Mouse (Mus musculus) heart, embryonic 11.5 days (tissue): ENCODE results near the gene Ssxa1. TPM values are rescaled to one million over a fixed set of nuclear protein-coding genes. Genes with fewer than 3 reads are reported as not detected.
"Not testable (repeated sequence)": the region's sequence is repeated elsewhere in the genome, so short reads cannot be mapped to it uniquely, and the experiment has no call there.

Experiments
- ATAC-seq: fragments of 200-750 bp; cut with Nextera tagmentation; replicated peaks from 2 replicates; pipeline ENCODE4 v1.8.0; 2017; ENCODE audit warnings: moderate library complexity; ENCODE audit not compliant: insufficient number of reproducible peaks, low FRiP score, low TSS enrichment
- H3K27ac ChIP-seq: fragments of 300-500 bp; sonication (generic); 2 replicates; pipeline ENCODE4 v1.5.1; 2014; ENCODE audit warnings: mild to moderate bottlenecking, low read depth, low read length
- H3K27me3 ChIP-seq: fragments of 300-500 bp; sonication (generic); 2 replicates; pipeline ENCODE4 v1.6.1; 2014; ENCODE audit warnings: mild to moderate bottlenecking, low read length, mixed read lengths; ENCODE audit not compliant: control insufficient read depth, insufficient read depth
- H3K36me3 ChIP-seq: fragments of 300-500 bp; sonication (generic); 2 replicates; pipeline ENCODE4 v1.6.1; 2014; ENCODE audit warnings: mild to moderate bottlenecking, low read length, moderate library complexity, mixed read lengths; ENCODE audit not compliant: control insufficient read depth, insufficient read depth
- H3K4me1 ChIP-seq: fragments of 300-500 bp; sonication (generic); 2 replicates; pipeline ENCODE4 v1.6.1; 2014; ENCODE audit warnings: low read length; ENCODE audit not compliant: control insufficient read depth, insufficient read depth
- H3K4me2 ChIP-seq: fragments of 300-500 bp; sonication (generic); 2 replicates; pipeline ENCODE4 v1.6.1; 2014; ENCODE audit warnings: mild to moderate bottlenecking, moderate library complexity
- H3K4me3 ChIP-seq: fragments of 300-500 bp; sonication (generic); 2 replicates; pipeline ENCODE4 v1.5.1; 2014; ENCODE audit warnings: low read depth, low read length
- H3K9ac ChIP-seq: fragments of 300-500 bp; sonication (generic); 2 replicates; pipeline ENCODE4 v1.6.1; 2014; ENCODE audit warnings: mild to moderate bottlenecking, low read depth, low read length, moderate library complexity
- H3K9me3 ChIP-seq: fragments of 300-500 bp; sonication (generic); replicated peaks from 2 replicates; pipeline ENCODE4 v1.6.1; 2016; ENCODE audit warnings: low read length; ENCODE audit not compliant: control insufficient read depth
- WGBS: fragments of 180-500 bp; shearing (Covaris S2); extraction: QIAGEN DNeasy Blood & Tissue Kit; methylation state at CpG from one replicate; pipeline ENCODE4 v1.1.7; 2014; ENCODE audit not compliant: insufficient replicate concordance; 5-methylcytosine and 5-hydroxymethylcytosine counted together
- polyA plus RNA-seq: library from polyadenylated mRNA; unstranded; fragments of >200 nt; fragmentation: Nextera tagmentation; extraction: Ambion mirVana; gene quantifications from 2 replicates; pipeline ENCODE4 v1.2.1, GENCODE M21; 2014

Gene Ssxa1
- not detected in 2 replicates for polyA plus RNA-seq

- Histone ChIP-seq H3K4me2 (no peak within 1 kb of the TSS), H3K36me3 (no peaks in the 10 kb centered on the region), H3K4me3 (no peak within 1 kb of the TSS), H3K27me3 (no peaks in the 10 kb centered on the region), H3K9ac (no peak within 1 kb of the TSS), H3K9me3 (no peaks in the 10 kb centered on the region), H3K27ac (no peak within 1 kb of the TSS), H3K4me1 (no peaks in the 10 kb centered on the region)
- ATAC-seq, result no peak
- 70% methylated on average over 4 of the region's 4 CpGs for WGBS
These were observed at the start of gene Ssxa1 for GRCm38 (mm10) chrX:21115520-21115919. TSS of gene Ssxa1 (plus strand) at chrX:21115820.

- Histone ChIP-seq H3K36me3 (no peaks in the 10 kb centered on the region), H3K27me3 (no peaks in the 10 kb centered on the region), H3K4me1 (no peaks in the 10 kb centered on the region), H3K27ac (no peak within 1 kb of the TSS), H3K9me3 (no peaks in the 10 kb centered on the region), H3K4me2 (no peak within 1 kb of the TSS), H3K4me3 (no peak within 1 kb of the TSS), H3K9ac (no peak within 1 kb of the TSS)
- no peak for ATAC-seq
These were observed 47.5 kb upstream of the Ssxa1 start, which contains the start of gene Spaca5 for GRCm38 (mm10) chrX:21068106-21068505. TSS of gene Spaca5 (plus strand) at chrX:21068406.

- H3K27me3 ChIP-seq, result no peaks in the 10 kb centered on the region
- H3K9ac ChIP-seq, result peak overlapping the region; percentile 65; the same call in 1 of the 2 replicates
- peak overlapping the region; percentile 62 for H3K4me2 ChIP-seq
- no peaks in the 10 kb centered on the region for H3K36me3 ChIP-seq
- peak overlapping the region; percentile 47 for H3K4me3 ChIP-seq
- H3K4me1 ChIP-seq, result no peaks in the 10 kb centered on the region
- H3K9me3 ChIP-seq, result no peaks in the 10 kb centered on the region
- no peak overlapping the region for H3K27ac ChIP-seq
- WGBS, result 37% methylated on average over 6 of the region's 6 CpGs
- ATAC-seq, result no peak
These were observed 27.0 kb upstream of the Ssxa1 start for GRCm38 (mm10) chrX:21088645-21088982.

- peak within 1 kb of the TSS; percentile 62 for H3K4me2 ChIP-seq
- WGBS, result 21% methylated on average over 27 of the region's 27 CpGs
- 0 out of 2 replicates have a peak within 1 kb of the TSS, but pooled peaks have one; percentile 29 for H3K27ac ChIP-seq
- no peaks in the 10 kb centered on the region for H3K36me3 ChIP-seq
- H3K9me3 ChIP-seq, result no peaks in the 10 kb centered on the region
- no peaks in the 10 kb centered on the region for H3K27me3 ChIP-seq
- H3K4me3 ChIP-seq, result peak within 1 kb of the TSS; percentile 47
- ATAC-seq, result peak; percentile 61; the same call in 1 of the 2 replicates
- no peaks in the 10 kb centered on the region for H3K4me1 ChIP-seq
- H3K9ac ChIP-seq, result peak within 1 kb of the TSS; percentile 65
These were observed 26.4 kb upstream of the Ssxa1 start, which contains the start of gene Zfp300 for GRCm38 (mm10) chrX:21088983-21089866. TSS of gene Zfp300 (minus strand) at chrX:21089527.

GRCm38 (mm10) chrX:21089867-21090239 lies 25.8 kb upstream of the Ssxa1 start:
- peak overlapping the region; percentile 47 for H3K4me3 ChIP-seq
- ATAC-seq, result no peak
- no peaks in the 10 kb centered on the region for H3K27me3 ChIP-seq
- no peaks in the 10 kb centered on the region for H3K9me3 ChIP-seq
- WGBS, result 53% methylated on average over 7 of the region's 7 CpGs
- no peaks in the 10 kb centered on the region for H3K4me1 ChIP-seq
- H3K27ac ChIP-seq, result no peak overlapping the region
- no peaks in the 10 kb centered on the region for H3K36me3 ChIP-seq
- H3K4me2 ChIP-seq, result peak overlapping the region; percentile 62
- H3K9ac ChIP-seq, result no peak overlapping the region; the same call in 1 of the 2 replicates

- H3K9ac ChIP-seq, H3K4me1 ChIP-seq, H3K36me3 ChIP-seq, ATAC-seq, H3K27ac ChIP-seq, H3K4me2 ChIP-seq, H3K9me3 ChIP-seq, H3K4me3 ChIP-seq, H3K27me3 ChIP-seq: not testable (repeated sequence)
- WGBS, result 84% methylated on average over 24 of the region's 25 CpGs
These were observed 31.1 kb downstream of the Ssxa1 start for GRCm38 (mm10) chrX:21146675-21147074.

Other genes starting within 250 kb of the Ssxa1 start
- 33.6 and 34.7 TPM in 2 replicates for gene Timp1, start 245.7 kb upstream of the Ssxa1 start, polyA plus RNA-seq
- gene Syn1, start 194.8 kb upstream of the Ssxa1 start, polyA plus RNA-seq, result 0.52 and 0.56 TPM in 2 replicates
- 3.2 and 3.3 TPM in 2 replicates for gene Cfp, start 184.3 kb upstream of the Ssxa1 start, polyA plus RNA-seq
- gene Elk1, start 165.2 kb upstream of the Ssxa1 start, polyA plus RNA-seq, result 6.0 and 7.7 TPM in 2 replicates
- 46.8 and 48.4 TPM in 2 replicates for gene Uxt, start 153.8 kb upstream of the Ssxa1 start, polyA plus RNA-seq
- gene Zfp182, start 53.5 kb upstream of the Ssxa1 start, polyA plus RNA-seq, result 3.9 and 4.8 TPM in 2 replicates
- gene Spaca5, start 47.4 kb upstream of the Ssxa1 start, polyA plus RNA-seq, result not detected in 2 replicates
- 1.1 and 1.4 TPM in 2 replicates for gene Zfp300, start 26.3 kb upstream of the Ssxa1 start, polyA plus RNA-seq
- gene Gm21876, start 59.8 kb downstream of the Ssxa1 start, polyA plus RNA-seq, result not detected in 2 replicates